Mouse (Mus musculus): ENCODE results near the gene Cldn15. TPM values are rescaled to one million over a fixed set of nuclear protein-coding genes. Genes with fewer than 3 reads are reported as not detected.
"Not testable (repeated sequence)": the region's sequence is repeated elsewhere in the genome, so short reads cannot be mapped to it uniquely, and the experiment has no call there.

Cldn15 gene
- polyA plus RNA-seq, 1 experiment from 2014 or later = 10.5 TPM

DNA sequence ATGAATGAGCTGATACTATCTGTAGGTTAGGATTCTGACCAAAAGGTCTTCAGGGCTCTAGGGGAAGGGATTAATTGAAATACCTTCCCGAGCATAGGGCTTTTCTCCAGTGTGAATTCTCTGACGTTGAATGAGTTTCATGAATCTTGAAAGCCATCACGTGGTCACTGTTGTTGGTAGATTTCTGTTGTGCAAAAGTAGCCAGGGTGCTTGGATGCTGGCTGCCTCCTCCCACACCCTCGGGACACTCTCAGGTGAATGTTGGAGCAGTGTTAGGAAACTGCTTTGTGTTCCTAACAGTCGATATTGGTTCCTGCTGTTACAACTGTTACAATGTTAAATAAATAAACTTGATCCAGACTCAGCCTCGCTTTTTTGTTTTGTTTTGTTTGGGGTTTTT, 29.7 kb upstream of the Cldn15 start:
- no peak for DNase-seq (ENCODE audit: low spot score)
- Histone ChIP-seq H3K36me3 (ENCODE audit: insufficient read depth, low read length) (no peaks in the 10 kb centered on the region), H3K4me2 (replicated peaks; ENCODE audit: low read depth, low read length) (no peak overlapping the region), H3K27me3 (replicated peaks; ENCODE audit: insufficient read depth, low read length) (no peaks in the 10 kb centered on the region), H3K27ac (ENCODE audit: low read length) (no peak overlapping the region), H3K4me1 (ENCODE audit: insufficient read depth, low read depth, low read length) (no peaks in the 10 kb centered on the region), H3K9ac (replicated peaks; ENCODE audit: low read depth) (no peak overlapping the region), H3K9me3 (ENCODE audit: low read length) (no peaks in the 10 kb centered on the region), H3K4me3 (ENCODE audit: low read depth, low read length) (no peak overlapping the region)
- ATAC-seq = no peak
- WGBS = 77% methylated on average over 6 of the region's 6 CpGs
- TF ChIP-seq CTCF (IDR thresholded peaks at IDR 0.05) (no peak), EP300 (IDR thresholded peaks at IDR 0.05) (no peak)

DNA sequence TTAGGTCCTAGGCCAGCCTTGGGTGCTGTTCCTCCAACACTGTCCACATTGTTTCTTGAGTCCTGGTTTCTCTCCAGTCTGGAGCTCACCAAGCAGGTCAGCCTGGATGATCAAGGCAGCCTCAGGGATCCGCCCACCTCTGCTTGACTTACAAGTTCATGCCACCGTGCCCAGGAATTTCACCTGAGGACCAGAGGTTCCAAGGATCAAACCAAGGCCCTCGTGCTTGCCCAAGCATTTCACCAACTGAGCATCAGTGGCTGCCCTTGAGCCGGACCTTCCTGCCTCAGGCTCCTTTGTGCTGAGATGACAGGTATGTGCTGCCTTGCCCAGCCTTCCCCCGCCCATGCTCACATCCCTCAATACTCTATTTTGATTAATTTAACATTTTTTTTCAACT, 28.8 kb upstream of the Cldn15 start:
- TF ChIP-seq CTCF (IDR thresholded peaks at IDR 0.05) = no peak
- no peak for TF ChIP-seq EP300 (IDR thresholded peaks at IDR 0.05)

DNA sequence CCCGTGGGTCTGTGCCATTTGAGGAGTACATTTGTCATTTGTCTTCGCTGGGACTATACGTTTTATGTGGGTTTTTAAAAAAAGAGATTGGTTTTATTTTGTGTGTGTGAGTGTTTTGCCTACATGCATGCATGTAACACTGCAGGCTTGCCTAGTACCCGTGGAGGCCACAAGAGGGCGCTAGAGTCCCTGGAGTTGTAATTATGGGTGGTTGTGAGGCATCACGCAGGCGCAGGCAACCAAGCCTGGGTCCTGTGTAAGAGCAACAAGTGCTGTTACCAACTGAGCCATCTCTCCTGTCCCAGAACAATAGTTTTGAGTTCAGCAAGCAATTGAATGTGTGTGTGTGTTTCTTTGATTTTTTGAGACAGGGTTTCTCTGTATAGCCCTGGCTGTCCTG, 27.1 kb upstream of the Cldn15 start:
- no peaks in the 10 kb centered on the region for H3K36me3 ChIP-seq (ENCODE audit: insufficient read depth, low read length)
- ATAC-seq = no peak
- no peaks in the 10 kb centered on the region for H3K27me3 ChIP-seq (replicated peaks; ENCODE audit: insufficient read depth, low read length)
- H3K4me2 ChIP-seq (replicated peaks; ENCODE audit: low read depth, low read length) = no peak overlapping the region
- no peak overlapping the region for H3K4me3 ChIP-seq (ENCODE audit: low read depth, low read length)
- no peaks in the 10 kb centered on the region for H3K4me1 ChIP-seq (ENCODE audit: insufficient read depth, low read depth, low read length)
- H3K9ac ChIP-seq (replicated peaks; ENCODE audit: low read depth) = no peak overlapping the region
- no peak for DNase-seq (ENCODE audit: low spot score)
- H3K27ac ChIP-seq (ENCODE audit: low read length) = no peak overlapping the region
- WGBS = 67% methylated on average over 7 of the region's 7 CpGs
- TF ChIP-seq EP300 (IDR thresholded peaks at IDR 0.05) (no peak), CTCF (IDR thresholded peaks at IDR 0.05) (peak; percentile 58)
- no peaks in the 10 kb centered on the region for H3K9me3 ChIP-seq (ENCODE audit: low read length)

More for the DNA sequence above, 28.8 kb upstream of the Cldn15 start:
- H3K9ac ChIP-seq (replicated peaks; ENCODE audit: low read depth) = no peak overlapping the region
- no peaks in the 10 kb centered on the region for H3K27me3 ChIP-seq (replicated peaks; ENCODE audit: insufficient read depth, low read length)
- no peak overlapping the region for H3K4me3 ChIP-seq (ENCODE audit: low read depth, low read length)
- ATAC-seq (no peak), DNase-seq (ENCODE audit: low spot score) (no peak)
- H3K27ac ChIP-seq (ENCODE audit: low read length) = no peak overlapping the region
- H3K4me2 ChIP-seq (replicated peaks; ENCODE audit: low read depth, low read length) = no peak overlapping the region
- H3K9me3 ChIP-seq (ENCODE audit: low read length) = no peaks in the 10 kb centered on the region
- no peaks in the 10 kb centered on the region for H3K4me1 ChIP-seq (ENCODE audit: insufficient read depth, low read depth, low read length)
- WGBS = 78% methylated on average over 5 of the region's 5 CpGs
- no peaks in the 10 kb centered on the region for H3K36me3 ChIP-seq (ENCODE audit: insufficient read depth, low read length)

DNA sequence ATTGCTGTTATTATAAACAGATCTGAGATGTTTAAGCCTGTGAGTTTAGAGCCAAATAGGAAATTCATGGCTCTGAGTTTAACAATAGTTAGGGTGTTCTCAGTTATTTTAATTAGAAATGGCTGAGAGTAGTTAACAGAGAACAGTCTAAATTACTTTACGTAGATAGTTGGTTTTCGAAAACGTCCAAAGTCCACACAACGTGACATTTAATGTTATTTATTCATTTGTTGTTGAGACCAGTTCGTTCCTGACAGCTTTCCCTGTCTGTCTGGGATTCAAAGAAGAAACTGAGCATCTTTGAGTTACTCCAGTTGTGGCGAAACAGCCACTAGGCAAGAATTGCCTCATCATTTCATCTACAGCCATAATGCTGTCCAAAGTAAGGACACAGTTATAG, 26.4 kb upstream of the Cldn15 start:
- H3K27ac ChIP-seq (ENCODE audit: low read length); H3K4me3 ChIP-seq (ENCODE audit: low read depth, low read length); H3K27me3 ChIP-seq (replicated peaks; ENCODE audit: insufficient read depth, low read length); H3K4me1 ChIP-seq (ENCODE audit: insufficient read depth, low read depth, low read length); H3K36me3 ChIP-seq (ENCODE audit: insufficient read depth, low read length); H3K9me3 ChIP-seq (ENCODE audit: low read length); ATAC-seq; DNase-seq (ENCODE audit: low spot score); H3K9ac ChIP-seq (replicated peaks; ENCODE audit: low read depth); H3K4me2 ChIP-seq (replicated peaks; ENCODE audit: low read depth, low read length): not testable (repeated sequence)
- 68% methylated on average over 6 of the region's 6 CpGs for WGBS

DNA sequence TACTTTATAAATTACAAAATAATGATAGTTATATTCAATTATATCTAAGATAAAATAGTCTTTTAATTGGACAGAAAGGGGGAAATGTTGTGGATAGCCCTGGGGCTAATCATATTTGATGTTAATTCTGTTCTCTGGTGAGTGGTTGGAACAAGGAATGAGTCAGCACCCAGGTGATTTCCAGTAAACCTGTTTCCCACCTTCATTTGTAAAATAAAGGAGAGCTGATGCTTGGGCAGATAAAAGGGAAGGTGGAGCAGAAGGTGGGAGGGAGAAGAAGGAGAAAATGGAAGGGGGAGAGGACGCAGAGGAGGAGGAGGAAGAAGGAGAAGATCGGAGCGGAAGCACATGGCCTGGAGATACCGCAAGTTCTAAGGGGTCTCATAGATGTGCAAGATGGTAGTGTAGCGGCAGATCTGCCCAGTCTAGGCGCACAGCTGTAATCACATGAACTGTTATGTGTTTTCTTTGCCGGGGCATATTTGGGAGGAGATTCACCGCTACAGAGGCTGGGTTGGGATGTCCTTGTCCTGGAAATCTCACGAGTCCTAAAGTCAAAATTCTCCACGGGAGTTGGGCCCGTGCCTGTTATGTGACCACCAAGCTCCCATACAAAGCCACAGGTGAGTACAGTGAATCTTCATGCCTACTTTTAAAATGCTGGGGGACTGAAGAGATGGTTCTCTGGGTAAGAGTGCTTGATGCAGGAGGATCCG, 25.4 kb upstream of the Cldn15 start:
- no peaks in the 10 kb centered on the region for H3K4me1 ChIP-seq (ENCODE audit: insufficient read depth, low read depth, low read length)
- DNase-seq (ENCODE audit: low spot score) (no peak), ATAC-seq (no peak)
- no peak overlapping the region for H3K27ac ChIP-seq (ENCODE audit: low read length)
- H3K9me3 ChIP-seq (ENCODE audit: low read length) = no peaks in the 10 kb centered on the region
- no peaks in the 10 kb centered on the region for H3K27me3 ChIP-seq (replicated peaks; ENCODE audit: insufficient read depth, low read length)
- H3K4me3 ChIP-seq (ENCODE audit: low read depth, low read length) = no peak overlapping the region
- 90% methylated on average over 12 of the region's 12 CpGs for WGBS
- no peaks in the 10 kb centered on the region for H3K36me3 ChIP-seq (ENCODE audit: insufficient read depth, low read length)
- H3K4me2 ChIP-seq (replicated peaks; ENCODE audit: low read depth, low read length) = no peak overlapping the region
- TF ChIP-seq EP300 (IDR thresholded peaks at IDR 0.05) (no peak), CTCF (IDR thresholded peaks at IDR 0.05) (no peak)
- no peak overlapping the region for H3K9ac ChIP-seq (replicated peaks; ENCODE audit: low read depth)

DNA sequence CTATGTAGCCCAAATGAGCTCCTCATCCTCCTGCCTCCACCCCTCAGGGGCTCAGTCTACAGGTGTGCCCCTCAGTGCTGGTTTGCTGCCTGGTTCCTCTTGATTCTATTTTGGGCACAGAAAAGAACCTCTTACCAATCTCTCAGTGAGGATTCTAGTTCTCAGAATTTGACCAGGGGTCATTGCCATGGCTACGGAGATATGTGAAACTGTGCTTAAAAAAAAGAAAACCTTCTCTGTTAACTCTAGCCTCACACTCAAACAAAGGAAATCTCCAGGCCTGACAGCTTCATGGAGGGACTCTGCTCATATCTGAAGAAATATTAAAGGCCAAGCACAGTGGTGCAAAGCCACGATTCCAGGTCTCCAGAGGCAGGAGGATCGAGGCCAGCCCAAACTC, 23.6 kb upstream of the Cldn15 start:
- DNase-seq (ENCODE audit: low spot score) = no peak
- Histone ChIP-seq H3K4me2 (replicated peaks; ENCODE audit: low read depth, low read length) (no peak overlapping the region), H3K4me3 (ENCODE audit: low read depth, low read length) (no peak overlapping the region), H3K9ac (replicated peaks; ENCODE audit: low read depth) (no peak overlapping the region), H3K4me1 (ENCODE audit: insufficient read depth, low read depth, low read length) (no peaks in the 10 kb centered on the region), H3K9me3 (ENCODE audit: low read length) (no peaks in the 10 kb centered on the region), H3K27me3 (replicated peaks; ENCODE audit: insufficient read depth, low read length) (no peaks in the 10 kb centered on the region), H3K27ac (ENCODE audit: low read length) (no peak overlapping the region), H3K36me3 (ENCODE audit: insufficient read depth, low read length) (no peaks in the 10 kb centered on the region)
- 43% methylated on average over 3 of the region's 3 CpGs for WGBS
- TF ChIP-seq EP300 (IDR thresholded peaks at IDR 0.05) = no peak
- TF ChIP-seq CTCF (IDR thresholded peaks at IDR 0.05) = no peak
- no peak for ATAC-seq

DNA sequence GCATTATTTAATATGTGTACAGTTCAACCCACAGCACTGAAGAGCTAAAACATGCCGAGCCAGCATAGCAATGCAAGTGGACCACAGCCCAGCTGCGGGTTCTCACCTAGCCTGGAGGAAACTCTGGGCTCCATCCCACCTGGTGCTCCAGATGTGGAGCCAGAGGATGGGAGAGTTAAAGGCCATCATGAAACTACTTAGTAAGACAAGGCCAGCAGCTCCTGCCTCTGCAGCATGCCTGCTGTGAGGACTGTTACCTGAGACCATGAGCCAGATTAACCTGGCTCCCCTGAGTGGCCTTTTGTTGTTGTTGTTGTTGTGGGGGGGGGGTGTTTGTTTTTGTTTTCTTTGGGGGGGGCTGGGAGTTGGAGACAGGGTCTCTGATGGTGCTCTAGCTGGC, 23.0 kb upstream of the Cldn15 start:
- Histone ChIP-seq H3K27ac (ENCODE audit: low read length) (no peak overlapping the region), H3K9me3 (ENCODE audit: low read length) (no peaks in the 10 kb centered on the region), H3K4me1 (ENCODE audit: insufficient read depth, low read depth, low read length) (no peaks in the 10 kb centered on the region), H3K9ac (replicated peaks; ENCODE audit: low read depth) (no peak overlapping the region), H3K4me3 (ENCODE audit: low read depth, low read length) (no peak overlapping the region), H3K27me3 (replicated peaks; ENCODE audit: insufficient read depth, low read length) (no peaks in the 10 kb centered on the region), H3K4me2 (replicated peaks; ENCODE audit: low read depth, low read length) (no peak overlapping the region), H3K36me3 (ENCODE audit: insufficient read depth, low read length) (no peaks in the 10 kb centered on the region)
- WGBS = 68% methylated on average over 2 of the region's 2 CpGs
- ATAC-seq = no peak
- no peak for TF ChIP-seq CTCF (IDR thresholded peaks at IDR 0.05)
- no peak for TF ChIP-seq EP300 (IDR thresholded peaks at IDR 0.05)
- DNase-seq (ENCODE audit: low spot score) = no peak
